Mouse (Mus musculus): Measurements from ENCODE around the gene Relb.

DNA sequence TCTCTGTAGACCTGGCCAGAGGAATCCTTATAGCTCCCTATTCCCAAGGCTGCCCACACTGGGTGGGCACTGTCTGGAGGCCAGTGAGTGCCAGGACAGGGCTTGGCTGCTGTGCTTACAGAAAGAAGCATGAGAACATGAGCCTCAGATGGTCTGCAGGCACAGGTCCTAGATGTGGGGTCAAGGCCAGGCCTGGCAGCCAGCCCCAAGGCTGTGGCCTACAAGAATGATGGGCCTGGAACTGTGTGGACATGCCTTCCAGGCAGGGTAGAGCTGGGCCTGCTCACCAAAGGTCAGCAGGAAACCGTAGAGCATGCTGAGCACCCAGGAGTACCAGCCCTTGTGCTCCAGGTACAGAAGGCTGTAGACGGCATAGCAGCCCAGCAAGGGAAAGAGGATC is 5.4 kb upstream of the Relb start:
- TF ChIP-seq TAL1 (IDR thresholded peaks at IDR 0.05; ENCODE audit: low read length) (no peak), GATA1 (IDR thresholded peaks at IDR 0.05; ENCODE audit: low read length) (no peak)

Measured in erythroblast, embryonic 14.5 days (primary cell).